Mouse (Mus musculus) cerebellum, adult 11 months (tissue): ENCODE measurements around the gene 6030468B19Rik.
"Not testable (repeated sequence)": the region's sequence is repeated elsewhere in the genome, so short reads cannot be mapped to it uniquely, and the experiment has no call there.

Experiments used
- DNase-seq: peaks from one replicate; pipeline ENCODE4 v3.0.0; 2022

Gene 6030468B19Rik

DNA sequence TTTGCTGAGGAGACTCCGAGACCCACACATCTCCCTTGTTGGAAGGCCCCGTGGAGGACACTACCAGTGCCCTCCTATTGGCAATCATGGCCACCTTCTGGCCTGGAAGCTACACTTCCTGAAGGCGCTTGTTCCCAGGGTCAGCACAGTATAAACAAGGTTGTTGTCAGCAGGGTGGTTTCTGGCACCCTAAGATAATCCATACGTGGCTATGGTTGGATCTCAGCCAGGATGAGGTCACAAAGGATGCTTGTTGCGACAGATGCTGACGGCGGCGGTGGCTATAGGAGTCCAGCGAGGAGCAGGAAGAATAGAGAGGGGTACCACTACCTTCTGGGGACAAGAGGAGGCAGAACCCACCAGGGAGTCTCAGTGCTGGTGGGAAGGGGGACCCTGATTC lies 32.9 kb downstream of the 6030468B19Rik start:
- DNase-seq = no peak

DNA sequence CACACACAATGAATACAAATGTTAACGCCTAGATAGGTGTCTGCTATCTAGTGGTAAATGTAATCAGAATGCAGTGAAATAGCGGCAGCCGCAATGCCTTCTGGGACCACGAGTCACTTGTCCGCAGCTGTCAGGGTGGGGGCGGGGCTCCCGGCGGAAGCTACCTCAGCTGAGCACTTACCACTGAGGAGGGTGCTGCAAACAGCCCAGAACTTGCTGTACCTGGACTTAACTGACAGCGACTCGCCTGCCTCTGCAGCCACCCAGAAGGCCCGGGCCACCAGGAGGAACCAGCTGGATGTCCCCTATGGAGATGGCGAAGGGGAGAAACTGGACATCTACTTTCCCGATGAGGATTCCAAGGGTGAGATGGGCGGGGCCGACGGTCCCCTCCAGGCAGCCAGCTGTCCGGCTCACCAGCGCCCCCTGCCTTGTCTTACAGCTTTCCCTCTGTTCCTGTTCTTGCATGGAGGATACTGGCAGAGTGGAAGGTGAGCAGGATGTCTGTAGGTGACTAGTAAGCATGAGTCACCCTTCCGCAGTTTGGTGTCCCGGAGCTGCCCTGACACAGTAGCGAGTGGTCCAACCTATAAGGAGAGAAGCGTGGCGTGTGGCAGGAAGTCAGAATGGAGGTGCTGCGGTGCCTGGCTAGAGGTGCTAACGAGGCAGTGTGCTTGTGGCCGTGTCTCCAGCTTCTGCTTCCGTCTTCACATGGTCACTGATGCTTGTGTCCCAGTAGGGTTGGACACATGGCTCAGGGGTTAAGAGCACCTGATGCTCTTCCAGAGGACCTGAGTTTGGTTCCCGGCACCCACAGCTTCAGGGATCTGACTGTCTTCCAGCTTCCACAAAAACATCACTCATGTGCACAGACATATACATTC lies 34.9 kb downstream of the 6030468B19Rik start:
- peak; percentile 34 for DNase-seq

DNA sequence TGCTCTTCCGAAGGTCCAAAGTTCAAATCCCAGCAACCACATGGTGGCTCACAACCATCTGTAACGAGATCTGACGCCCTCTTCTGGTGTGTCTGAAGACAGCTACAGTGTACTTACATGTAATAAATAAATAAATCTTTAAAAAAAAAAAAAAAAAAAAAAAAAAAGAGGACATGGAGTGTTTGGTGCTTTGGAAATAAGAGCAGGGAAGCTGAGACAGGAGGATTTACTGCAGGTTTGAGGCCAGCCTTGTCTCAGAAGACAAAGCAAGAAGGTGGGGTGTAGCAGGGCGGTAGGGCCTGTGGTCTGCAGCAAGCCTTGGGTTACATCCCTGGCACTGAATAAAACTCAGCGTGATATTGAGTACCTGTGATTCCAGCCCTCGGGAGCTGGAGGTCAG lies 36.0 kb downstream of the 6030468B19Rik start:
- DNase-seq = not testable (repeated sequence)

DNA sequence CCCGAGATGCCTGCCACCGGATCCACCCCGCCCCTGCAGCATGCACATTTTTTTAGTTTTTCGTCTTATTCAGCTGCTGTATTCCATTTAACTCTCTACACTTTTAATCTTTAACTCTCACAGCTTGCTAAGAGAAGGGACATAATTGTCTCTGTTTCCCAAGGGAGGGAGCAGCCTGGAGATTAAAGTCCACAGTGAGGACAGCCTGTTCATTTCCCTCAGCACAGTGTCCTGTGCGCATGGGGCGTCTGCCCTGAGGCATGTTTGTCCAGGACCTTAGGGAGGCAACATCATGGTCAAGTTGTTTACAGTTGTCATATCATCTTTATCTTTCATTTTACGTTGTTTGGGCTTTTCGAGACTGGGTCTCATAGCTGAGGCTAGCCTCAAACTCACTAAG lies 36.6 kb downstream of the 6030468B19Rik start:
- no peak for DNase-seq

DNA sequence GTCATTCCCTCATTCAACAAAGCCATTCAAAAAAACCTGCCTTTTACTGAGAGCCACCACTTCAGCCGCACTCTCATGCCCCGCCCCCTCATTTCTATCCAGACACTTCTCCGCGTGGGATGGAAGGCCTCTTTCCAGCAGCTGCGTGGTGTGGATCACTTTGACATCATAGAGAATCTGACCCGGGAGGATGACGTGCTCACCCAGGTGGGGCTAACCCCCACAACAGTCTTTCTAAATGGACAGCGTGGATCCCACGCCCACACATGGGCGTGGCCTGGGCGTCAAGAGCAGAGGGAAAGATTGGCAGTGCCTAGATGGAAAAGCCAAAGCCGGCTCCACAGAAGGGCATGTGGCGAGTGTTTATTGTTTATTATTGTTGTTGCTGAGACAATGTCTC lies 38.8 kb downstream of the 6030468B19Rik start:
- DNase-seq = no peak

DNA sequence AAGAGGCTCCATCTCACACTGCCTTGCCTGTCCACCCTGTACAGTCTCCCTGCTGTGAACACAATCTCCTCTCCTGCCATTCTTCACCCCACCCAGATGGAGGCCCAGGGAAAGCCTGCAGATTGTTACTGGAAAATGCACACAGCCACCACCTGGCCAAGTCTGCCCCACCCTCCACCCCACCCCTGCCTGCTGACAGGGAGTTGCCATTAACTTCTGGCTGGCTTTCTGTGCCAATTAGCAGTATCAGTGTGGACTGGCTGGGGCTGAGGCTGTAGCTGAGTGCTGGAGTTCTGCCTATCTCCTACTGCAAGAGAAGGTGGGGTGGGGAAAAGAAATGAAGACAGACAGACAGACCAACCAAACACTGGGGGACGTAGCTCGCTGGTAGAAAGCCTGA lies 41.1 kb downstream of the 6030468B19Rik start:
- DNase-seq = no peak

DNA sequence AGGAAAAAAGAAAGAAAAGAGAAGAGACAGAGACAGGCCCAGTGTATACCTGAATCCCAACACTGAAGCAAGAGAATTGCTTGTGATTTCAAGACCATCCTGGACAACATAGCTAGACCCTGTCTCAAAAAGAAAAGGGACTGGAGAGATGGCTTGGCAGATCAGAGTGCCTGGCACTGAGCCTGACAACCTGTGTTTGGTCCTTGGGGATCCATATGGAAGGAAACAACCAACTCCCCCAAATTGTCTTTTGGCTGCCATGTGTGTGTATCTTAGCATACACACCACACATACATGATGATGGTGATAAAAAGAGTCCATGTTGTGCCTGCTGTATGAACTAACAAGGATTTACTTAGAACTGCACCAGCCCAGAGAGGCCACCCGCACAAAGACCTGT lies 41.6 kb downstream of the 6030468B19Rik start:
- DNase-seq = no peak

DNA sequence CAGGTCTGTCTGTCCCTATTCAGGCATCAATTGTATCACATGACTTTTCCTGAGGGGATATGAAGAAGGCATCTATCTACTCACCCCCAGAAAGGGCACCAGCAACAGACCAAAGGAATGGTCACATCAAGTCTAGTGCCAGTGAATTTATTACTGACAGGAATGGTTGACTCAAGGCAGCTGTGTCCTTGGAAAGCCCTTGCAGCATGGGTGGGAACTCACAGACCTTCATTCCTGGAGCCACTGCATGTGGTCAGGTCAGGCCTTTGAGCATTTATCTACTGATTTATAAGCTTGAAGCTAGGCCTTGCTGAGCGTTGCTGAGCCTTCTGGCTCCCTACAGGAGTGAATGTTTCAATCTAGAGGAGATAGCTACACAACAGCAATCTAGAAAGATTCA lies 43.5 kb downstream of the 6030468B19Rik start:
- no peak for DNase-seq

DNA sequence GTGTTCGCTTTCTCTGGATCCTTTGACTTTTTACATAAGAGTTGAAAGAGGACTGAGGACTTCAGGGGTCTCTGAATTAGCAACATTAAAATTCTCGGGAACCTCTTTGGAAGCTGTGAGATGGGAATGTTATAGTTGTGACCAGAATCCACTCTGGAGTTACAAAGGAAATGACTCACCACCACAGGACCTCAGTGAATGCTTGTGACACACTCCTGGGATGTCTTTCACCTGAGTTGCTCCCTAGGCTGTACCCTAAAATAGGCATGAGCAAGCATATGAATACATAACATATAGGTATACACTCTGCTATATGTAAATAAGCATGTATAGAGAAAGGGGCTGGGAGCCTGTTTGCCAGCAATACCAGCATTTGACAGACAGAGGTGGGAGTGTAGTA lies 46.0 kb downstream of the 6030468B19Rik start:
- no peak for DNase-seq

DNA sequence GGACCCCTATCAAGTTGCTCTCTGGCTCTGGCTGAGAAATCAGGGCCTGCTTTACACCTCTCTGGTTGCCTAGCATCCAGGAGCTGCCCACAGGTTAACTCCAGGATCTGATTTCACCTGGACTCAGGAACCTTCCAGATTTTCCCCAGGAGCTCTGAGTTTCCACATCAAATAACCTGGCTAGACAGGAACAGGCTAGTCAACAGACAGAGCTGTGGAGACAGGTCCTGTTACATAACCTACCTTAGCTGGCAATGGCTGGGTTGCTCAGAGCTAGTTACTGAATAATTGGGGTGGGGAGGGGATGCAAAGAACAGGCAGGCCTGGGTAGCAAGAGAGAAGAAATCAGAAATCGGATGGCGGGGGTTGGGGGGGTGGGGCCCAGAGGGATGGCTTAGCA lies 47.5 kb downstream of the 6030468B19Rik start:
- no peak for DNase-seq

DNA sequence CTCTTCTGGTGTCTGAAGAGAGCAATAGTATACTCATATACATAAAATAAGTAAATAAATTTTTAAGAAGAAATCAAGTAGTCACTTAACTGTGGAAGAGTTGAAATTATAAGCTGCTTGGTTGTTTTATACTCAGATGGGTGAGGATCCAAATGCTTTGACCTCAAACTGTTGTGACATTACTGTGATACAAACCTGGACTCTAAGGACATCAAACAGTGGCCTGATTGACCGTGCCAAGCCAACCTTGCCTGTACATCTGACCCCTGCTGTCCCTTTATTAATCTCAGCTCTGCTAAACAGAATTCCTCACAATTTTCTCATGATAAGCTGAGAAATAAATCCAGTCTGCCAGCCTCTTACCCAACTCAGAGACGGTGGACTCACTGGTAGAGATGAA lies 48.2 kb downstream of the 6030468B19Rik start:
- no peak for DNase-seq

DNA sequence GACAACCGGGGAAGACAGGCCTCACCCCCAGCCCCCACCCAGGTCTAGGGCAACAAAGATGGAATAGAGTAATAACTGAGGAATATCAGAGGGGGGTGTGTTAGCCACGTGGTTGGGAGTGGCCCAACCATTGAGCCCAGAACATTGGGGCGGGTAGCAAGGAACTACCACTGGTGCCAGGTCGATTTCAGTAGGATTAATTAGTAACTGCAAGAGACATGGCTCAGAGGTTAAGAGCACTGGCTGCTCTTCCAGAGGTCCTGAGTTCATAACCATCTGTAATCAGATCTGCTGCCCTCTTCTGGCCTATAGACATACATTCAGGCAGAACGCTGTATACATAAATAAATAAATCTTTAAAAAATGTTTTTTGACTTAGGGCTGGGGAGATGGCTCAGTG lies 49.2 kb downstream of the 6030468B19Rik start:
- DNase-seq = no peak

DNA sequence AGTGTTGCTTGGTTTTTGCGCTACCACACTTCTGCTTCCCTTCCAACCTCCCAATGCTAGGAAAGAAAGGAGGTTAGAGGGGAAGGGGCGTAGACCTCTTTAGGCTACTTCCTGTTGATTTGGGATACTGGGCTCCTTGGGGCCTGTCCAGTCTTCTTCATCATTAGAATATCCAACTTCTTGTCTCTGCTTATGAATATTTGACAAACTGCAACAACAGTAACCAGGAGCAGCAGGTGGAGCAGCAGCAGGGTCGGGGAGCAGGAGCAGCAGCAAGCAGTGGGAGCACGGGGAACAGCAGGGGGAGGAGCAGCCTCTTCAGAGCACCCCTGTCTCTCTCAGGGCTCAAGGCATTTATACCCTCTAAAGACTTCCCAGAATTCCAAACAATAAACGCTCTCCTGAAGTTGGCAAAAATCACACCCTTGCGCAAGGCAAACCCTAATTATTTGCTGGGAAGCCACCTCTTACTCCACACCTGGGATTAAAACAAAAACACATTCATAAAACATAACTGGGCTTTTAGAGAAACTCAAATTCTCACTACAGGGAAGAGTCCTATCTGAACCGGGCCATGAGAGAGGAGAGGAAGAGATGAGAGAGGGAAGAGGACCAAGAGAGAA lies 50.2 kb downstream of the 6030468B19Rik start:
- DNase-seq = no peak

DNA sequence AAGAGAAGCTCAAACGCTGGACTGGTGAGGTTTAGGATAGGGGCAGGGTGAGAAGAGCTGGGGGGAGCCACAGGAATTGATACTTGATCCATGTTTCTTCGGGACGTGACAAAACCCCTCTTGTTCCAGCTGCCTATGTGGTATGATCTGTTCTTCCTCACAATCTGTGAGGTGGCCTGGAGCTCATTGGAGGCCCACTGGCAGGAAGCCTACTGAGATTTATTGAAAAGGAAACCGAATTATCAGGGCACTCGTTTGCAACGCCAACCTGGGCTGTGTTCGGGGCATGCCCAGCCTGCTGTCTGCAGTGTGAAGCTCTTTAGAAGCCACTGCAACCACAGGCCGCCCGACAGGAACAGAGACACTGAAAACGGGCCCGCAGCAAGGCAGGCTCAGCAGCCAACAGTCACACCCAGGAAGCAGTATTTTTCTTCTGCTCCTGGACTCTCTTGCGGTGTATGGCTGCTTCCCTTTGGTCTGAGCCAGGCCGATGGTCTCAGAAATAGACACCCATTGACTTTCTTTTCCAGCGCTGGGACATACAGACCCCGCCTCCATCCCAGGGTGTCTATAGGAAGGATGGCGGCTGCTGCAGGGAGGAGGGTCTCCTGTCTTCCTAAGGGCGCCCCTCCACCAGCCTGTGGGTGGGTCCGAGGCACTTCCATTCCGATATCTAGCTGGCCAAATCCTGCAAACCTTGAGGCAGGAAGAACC lies 51.0 kb downstream of the 6030468B19Rik start:
- DNase-seq = no peak

DNA sequence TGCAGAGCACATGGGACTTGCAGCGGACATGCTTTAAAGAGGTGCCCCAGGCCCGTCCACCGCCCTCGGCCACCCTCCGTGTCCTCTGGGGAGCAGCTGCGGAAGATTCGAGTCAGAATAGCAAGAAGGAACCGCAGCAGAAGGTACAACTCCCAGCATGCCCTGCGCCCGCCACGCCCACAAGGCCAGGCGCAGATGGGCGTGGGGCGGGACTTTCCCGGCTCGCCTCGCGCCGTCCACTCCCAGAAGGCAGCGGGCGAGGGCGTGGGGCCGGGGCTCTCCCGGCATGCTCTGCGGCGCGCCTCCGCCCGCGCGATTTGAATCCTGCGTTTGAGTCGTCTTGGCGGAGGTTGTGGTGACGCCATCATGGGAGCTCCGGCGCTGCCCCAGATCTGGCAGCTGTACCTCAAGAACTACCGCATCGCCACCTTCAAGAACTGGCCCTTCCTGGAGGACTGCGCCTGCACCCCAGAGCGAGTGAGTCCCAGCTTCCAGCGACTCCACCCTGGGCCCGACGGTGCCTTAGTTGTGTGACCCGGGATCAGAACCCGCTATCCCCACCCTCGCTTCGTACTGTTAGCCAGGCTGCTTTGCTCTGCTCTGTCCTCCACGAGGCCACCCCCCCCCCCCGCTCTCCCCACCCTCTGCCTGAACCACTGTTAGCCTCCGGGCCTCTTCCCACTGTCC lies 51.7 kb downstream of the 6030468B19Rik start, which contains the start of gene Birc5:
TSS of gene Birc5 (plus strand) at position 267 of the 687 bp plus-strand sequence.
- peak; percentile 95 for DNase-seq

DNA sequence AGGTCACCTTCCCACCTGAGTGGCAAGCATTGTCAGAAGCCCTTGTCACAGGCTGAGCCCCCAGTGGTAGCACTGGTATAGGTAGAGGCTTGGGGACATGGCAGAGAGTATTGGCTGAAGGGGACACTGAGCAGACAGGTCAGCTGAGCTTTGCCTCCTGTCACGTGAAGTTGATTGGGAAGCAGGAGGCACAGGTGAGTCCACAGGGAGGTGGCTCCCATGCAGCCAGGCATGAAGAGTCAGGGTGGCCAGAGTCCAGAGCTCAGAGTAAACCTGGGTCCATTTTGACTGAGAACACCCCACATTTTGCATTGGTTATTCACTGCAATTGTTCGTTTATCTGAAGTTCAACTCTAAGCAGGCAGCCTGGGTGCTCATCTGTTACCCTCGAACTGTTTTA lies 55.4 kb downstream of the 6030468B19Rik start:
- DNase-seq = no peak

DNA sequence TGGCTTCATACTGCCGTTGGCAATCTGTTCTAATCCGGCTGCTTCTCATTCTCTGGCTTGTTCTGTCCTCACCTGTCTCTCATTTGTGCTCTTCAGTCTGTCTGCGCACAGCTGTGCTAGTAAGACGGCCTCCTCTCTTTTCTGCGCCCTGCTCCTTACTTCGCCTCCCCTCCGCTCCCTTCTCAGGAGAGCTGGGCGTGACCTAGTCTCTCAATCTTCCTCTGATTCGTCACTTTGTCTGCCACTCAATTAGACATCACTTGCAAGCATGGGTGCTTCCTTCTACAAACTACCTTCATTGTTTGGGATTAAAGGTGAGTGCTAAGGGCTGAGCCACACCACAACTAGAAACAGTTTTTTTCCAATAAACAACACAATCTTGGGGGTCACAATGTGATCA lies 56.8 kb downstream of the 6030468B19Rik start:
- DNase-seq = no peak

DNA sequence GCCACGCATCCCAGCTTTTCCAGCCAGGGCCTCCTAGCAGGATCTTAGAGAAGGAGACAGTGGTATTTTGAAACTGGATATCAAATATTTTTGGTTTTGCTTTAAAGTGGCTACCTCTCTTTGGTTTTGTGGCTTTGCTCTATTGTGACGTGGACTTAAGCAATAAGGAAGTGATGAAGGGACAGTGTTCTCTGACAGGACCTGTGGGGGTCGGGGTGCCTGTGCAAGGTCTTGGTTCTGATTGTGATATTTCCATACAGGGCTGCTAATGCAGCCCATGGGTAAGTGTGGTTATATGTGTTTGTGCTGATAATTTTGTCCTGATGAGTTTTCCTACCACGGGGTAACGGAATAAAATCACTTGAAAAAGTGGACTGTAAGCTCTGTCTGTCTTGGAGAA lies 57.9 kb downstream of the 6030468B19Rik start:
- DNase-seq = no peak

DNA sequence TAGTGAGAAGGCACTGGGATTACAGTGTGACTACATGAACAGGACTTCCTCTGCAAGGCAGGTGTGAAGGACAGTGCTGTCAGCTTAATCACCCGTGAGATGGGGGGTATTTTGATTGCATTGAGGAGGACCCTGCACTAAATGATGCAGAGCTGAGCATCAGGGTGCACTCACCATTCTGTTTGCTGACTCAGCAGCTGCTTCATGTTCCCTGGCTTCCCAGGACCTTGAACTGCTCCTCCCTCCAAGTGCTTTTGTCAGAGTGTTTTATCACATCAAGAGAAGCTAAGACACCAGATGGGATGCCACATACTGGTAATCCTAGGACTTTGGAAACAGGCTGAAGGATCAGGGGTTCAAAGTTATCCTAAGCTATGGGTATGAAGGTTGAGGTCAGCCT lies 58.5 kb downstream of the 6030468B19Rik start:
- no peak for DNase-seq
